Comparison of ENCODE assay signal across 8 mouse cellular contexts in genomic region chr7:44586518-44586917, GRCm38 (mm10). TPM values are rescaled to one million over a fixed set of nuclear protein-coding genes. Genes with fewer than 3 reads are reported as not detected.
A peak's percentile ranks its signal among the peaks of the same experiment; 100 is the strongest.
DNase-seq lines count a peak whose midpoint lies in the region; ATAC-seq and TF ChIP-seq lines count a peak whose summit lies in the region.

No protein-coding gene starts in this region.

- peak overlapping the region; percentile 17 for H3K4me2 ChIP-seq in intestine, postnatal 0 days (replicated peaks; ENCODE audit: low read depth)
- peak overlapping the region; percentile 100 for H3K4me2 ChIP-seq in midbrain, embryonic 12.5 days (replicated peaks)

- peak overlapping the region; percentile 77 for H3K4me3 ChIP-seq in embryonic facial prominence, embryonic 10.5 days
- H3K4me3 ChIP-seq in intestine, postnatal 0 days (ENCODE audit: low read depth, low read length), result no peak overlapping the region
- H3K4me3 ChIP-seq in midbrain, embryonic 12.5 days, result peak overlapping the region; percentile 45

- H3K4me1 ChIP-seq in embryonic facial prominence, embryonic 10.5 days, result peaks cover 49% of the 10 kb centered on the region
- H3K4me1 ChIP-seq in intestine, postnatal 0 days (replicated peaks; ENCODE audit: control insufficient read depth, insufficient read depth, low read length), result peaks cover 4% of the 10 kb centered on the region; the same call in 1 of the 2 replicates
- H3K4me1 ChIP-seq in midbrain, embryonic 12.5 days, result peaks cover 39% of the 10 kb centered on the region

- TF ChIP-seq CTCF in intestine, postnatal 0 days (IDR thresholded peaks at IDR 0.05; ENCODE audit: low read depth), result no peak

- DNase-seq in left cerebral cortex, adult 18-20 months (ENCODE audit: low spot score in 2 of 2), result peak; percentile 74 to 80
- no peak for DNase-seq in left cerebral cortex, adult 11 months (ENCODE audit: low spot score)
- DNase-seq in embryonic facial prominence, embryonic 10.5 days (ENCODE audit: low spot score), result peak; percentile 44
- DNase-seq in ovary, postnatal 14 days (ENCODE audit: low spot score), result no peak
- no peak for DNase-seq in spleen, adult 18-20 months
- DNase-seq in adrenal gland, adult (ENCODE audit: inconsistent age in 2 of 2, low spot score in 1 of 2), result no peak

- peak overlapping the region; percentile 61 for H3K27ac ChIP-seq in embryonic facial prominence, embryonic 10.5 days (replicated peaks)
- no peak overlapping the region for H3K27ac ChIP-seq in intestine, postnatal 0 days (ENCODE audit: low read depth, low read length)
- no peak overlapping the region; the same call in 1 of the 2 replicates for H3K27ac ChIP-seq in midbrain, embryonic 12.5 days (replicated peaks)

- H3K9me3 ChIP-seq in embryonic facial prominence, embryonic 10.5 days, result no peaks in the 10 kb centered on the region
- H3K9me3 ChIP-seq in intestine, postnatal 0 days (ENCODE audit: control insufficient read depth), result no peaks in the 10 kb centered on the region
- no peaks in the 10 kb centered on the region for H3K9me3 ChIP-seq in midbrain, embryonic 12.5 days

- ATAC-seq in intestine, postnatal 0 days, result no peak
- no peak for ATAC-seq in midbrain, embryonic 12.5 days (ENCODE audit: low FRiP score, low read depth)

- 13% methylated on average over 19 of the region's 19 CpGs for WGBS in embryonic facial prominence, embryonic 10.5 days
- WGBS in intestine, postnatal 0 days, result 9% methylated on average over 19 of the region's 19 CpGs
- WGBS in midbrain, embryonic 12.5 days, result 6% methylated on average over 19 of the region's 19 CpGs

- H3K36me3 ChIP-seq in embryonic facial prominence, embryonic 10.5 days (replicated peaks), result no peaks in the 10 kb centered on the region
- no peaks in the 10 kb centered on the region for H3K36me3 ChIP-seq in intestine, postnatal 0 days (ENCODE audit: control insufficient read depth, insufficient read depth)
- no peaks in the 10 kb centered on the region for H3K36me3 ChIP-seq in midbrain, embryonic 12.5 days

- H3K9ac ChIP-seq in intestine, postnatal 0 days (ENCODE audit: low read depth, low read length), result no peak overlapping the region
- peak overlapping the region; percentile 41 for H3K9ac ChIP-seq in midbrain, embryonic 12.5 days (replicated peaks)

- H3K27me3 ChIP-seq in embryonic facial prominence, embryonic 10.5 days (replicated peaks; ENCODE audit: low read depth, poor library complexity, severe bottlenecking), result peaks cover 72% of the 10 kb centered on the region
- peaks cover 60% of the 10 kb centered on the region for H3K27me3 ChIP-seq in intestine, postnatal 0 days (replicated peaks; ENCODE audit: control insufficient read depth, insufficient read depth, low read length)
- peaks cover 58% of the 10 kb centered on the region for H3K27me3 ChIP-seq in midbrain, embryonic 12.5 days

RNA-seq across cellular contexts. Expression of gene Kcnc3, which starts 3.9 kb away (rescaled TPM):
- total RNA-seq in left cerebral cortex, adult 18-20 months (2021), result 100 to 1,000 TPM in 1 of 2 experiments, 10 to 100 TPM in 1; 94.5 to 111 TPM
- 0.44 and 0.63 TPM in 2 replicates for polyA plus RNA-seq in embryonic facial prominence, embryonic 10.5 days (2016; fragmentation: Nextera tagmentation; extraction: Ambion mirVana)
- polyA plus RNA-seq in intestine, postnatal 0 days (2015; fragmentation: Nextera tagmentation; extraction: Ambion mirVana), result 0.20 TPM in 2 replicates
- 2.3 and 2.6 TPM in 2 replicates for polyA plus RNA-seq in midbrain, embryonic 12.5 days (2016; fragmentation: Nextera tagmentation; extraction: Ambion mirVana)

RNA-seq across cellular contexts. Expression of gene Napsa, which starts 14.3 kb away (rescaled TPM):
- total RNA-seq in left cerebral cortex, adult 18-20 months (2021), result under 1 TPM in 1 of 2 experiments, not detected in 1; 0.37 TPM
- 0.78 and 0.88 TPM in 2 replicates for polyA plus RNA-seq in embryonic facial prominence, embryonic 10.5 days (2016; fragmentation: Nextera tagmentation; extraction: Ambion mirVana)
- 0.99 and 1.1 TPM in 2 replicates for polyA plus RNA-seq in intestine, postnatal 0 days (2015; fragmentation: Nextera tagmentation; extraction: Ambion mirVana)
- polyA plus RNA-seq in midbrain, embryonic 12.5 days (2016; fragmentation: Nextera tagmentation; extraction: Ambion mirVana), result 0.45 and 0.60 TPM in 2 replicates

RNA-seq across cellular contexts. Expression of gene Nr1h2, which starts 32.8 kb away (rescaled TPM):
- total RNA-seq in left cerebral cortex, adult 18-20 months (2021), result 10 to 100 TPM; 75.2 to 85.6 TPM
- 75.0 and 77.6 TPM in 2 replicates for polyA plus RNA-seq in embryonic facial prominence, embryonic 10.5 days (2016; fragmentation: Nextera tagmentation; extraction: Ambion mirVana)
- 71.3 and 73.9 TPM in 2 replicates for polyA plus RNA-seq in intestine, postnatal 0 days (2015; fragmentation: Nextera tagmentation; extraction: Ambion mirVana)
- 78.2 and 80.3 TPM in 2 replicates for polyA plus RNA-seq in midbrain, embryonic 12.5 days (2016; fragmentation: Nextera tagmentation; extraction: Ambion mirVana)

RNA-seq across cellular contexts. Expression of gene Pold1, which starts 37.9 kb away (rescaled TPM):
- total RNA-seq in left cerebral cortex, adult 18-20 months (2021), result 10 to 100 TPM in 1 of 2 experiments, 1 to 10 TPM in 1; 9.7 to 10.8 TPM
- 164 and 171 TPM in 2 replicates for polyA plus RNA-seq in embryonic facial prominence, embryonic 10.5 days (2016; fragmentation: Nextera tagmentation; extraction: Ambion mirVana)
- polyA plus RNA-seq in intestine, postnatal 0 days (2015; fragmentation: Nextera tagmentation; extraction: Ambion mirVana), result 16.8 and 18.3 TPM in 2 replicates
- 94.1 and 96.0 TPM in 2 replicates for polyA plus RNA-seq in midbrain, embryonic 12.5 days (2016; fragmentation: Nextera tagmentation; extraction: Ambion mirVana)

RNA-seq across cellular contexts. Expression of gene Spib, which starts 54.6 kb away (rescaled TPM):
- total RNA-seq in left cerebral cortex, adult 18-20 months (2021), result under 1 TPM; 0.12 to 0.21 TPM
- not detected in 2 replicates for polyA plus RNA-seq in embryonic facial prominence, embryonic 10.5 days (2016; fragmentation: Nextera tagmentation; extraction: Ambion mirVana)
- polyA plus RNA-seq in intestine, postnatal 0 days (2015; fragmentation: Nextera tagmentation; extraction: Ambion mirVana), result 0.17 and 0.33 TPM in 2 replicates
- not detected in 2 replicates for polyA plus RNA-seq in midbrain, embryonic 12.5 days (2016; fragmentation: Nextera tagmentation; extraction: Ambion mirVana)

Comparison
In these comparisons a context has a peak if more than half of its experiments do, and no peak if none do; other contexts are left out.
1. DNase-seq: peak in left cerebral cortex, adult 18-20 months (2 of 2) and embryonic facial prominence, embryonic 10.5 days (single experiment); none in left cerebral cortex, adult 11 months (single experiment), ovary, postnatal 14 days (single experiment), spleen, adult 18-20 months (0 of 2) and adrenal gland, adult (0 of 2).